Mouse (Mus musculus): ENCODE results near the gene Aldh6a1.

The Aldh6a1 gene

DNA sequence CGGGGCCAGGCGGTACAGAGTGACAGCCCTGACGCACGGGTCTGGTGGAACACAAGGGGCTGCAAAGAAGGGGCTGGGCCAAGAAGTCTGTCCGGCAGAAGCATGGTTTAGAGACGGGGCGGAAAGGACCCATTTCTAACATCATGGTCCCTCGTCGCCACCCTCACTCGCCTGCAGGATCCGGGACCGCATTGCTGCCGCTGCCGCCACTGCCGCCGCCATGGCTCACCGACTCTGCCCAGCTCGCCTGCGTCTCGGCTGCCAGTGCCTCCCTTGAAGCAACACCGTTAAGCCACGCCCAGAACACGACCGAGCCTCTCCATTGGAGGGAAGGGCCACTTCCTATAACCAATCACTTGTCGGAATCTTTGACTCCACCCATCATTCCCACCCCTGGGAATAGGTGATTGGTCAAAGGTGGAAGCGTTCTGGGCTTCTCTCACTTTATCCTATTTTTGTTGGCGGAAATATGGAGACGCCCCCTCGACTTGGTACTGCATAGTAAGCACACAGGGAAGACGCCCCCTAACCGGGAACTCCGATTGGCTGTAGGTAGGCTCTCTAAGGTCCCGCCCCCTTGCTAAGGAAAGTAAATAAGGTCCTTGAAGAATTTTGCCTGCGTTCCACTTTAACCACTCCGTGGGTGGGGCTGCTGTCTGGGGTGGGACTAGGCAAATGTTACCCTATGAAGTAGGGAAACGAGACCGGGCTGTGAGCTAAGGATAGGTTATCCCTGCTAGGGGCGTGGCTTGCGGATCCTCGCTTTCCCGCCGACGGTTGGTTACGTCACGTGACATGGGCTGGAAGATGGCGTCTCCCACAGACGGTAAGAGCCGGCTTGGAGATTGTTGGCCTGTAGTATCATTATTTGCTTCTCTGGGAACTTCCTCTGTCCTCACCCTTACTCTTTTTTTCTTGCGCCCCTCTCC is at the start of gene Aldh6a1, which contains the start of gene Lin52:
Gene Aldh6a1, minus strand, starts transcription at position 287 of the 929 bp plus-strand sequence.
Gene Lin52, plus strand, starts transcription at position 705 of the 929 bp plus-strand sequence.
- peak; percentile 99 for DNase-seq (ENCODE audit: low read depth)

DNA sequence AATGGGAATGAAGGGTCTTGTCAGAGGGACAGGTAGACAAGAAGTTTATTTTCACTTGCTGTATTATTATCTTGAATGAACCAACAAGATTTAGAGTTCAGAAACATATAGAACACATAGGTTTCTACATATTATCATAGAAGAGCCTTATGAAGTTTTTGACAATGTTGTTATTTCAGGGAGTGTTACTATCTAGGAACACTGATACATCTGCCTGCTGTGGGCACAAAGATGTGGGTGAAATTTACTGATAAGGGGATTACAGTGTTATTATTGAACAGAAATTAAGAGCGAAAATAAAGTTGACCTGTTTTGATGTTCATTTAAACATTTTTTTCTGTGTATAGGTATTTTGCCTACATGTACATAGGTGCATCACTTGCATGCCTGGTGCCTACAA is 46.0 kb upstream of the Aldh6a1 start:
- no peak for DNase-seq (ENCODE audit: low read depth)

DNA sequence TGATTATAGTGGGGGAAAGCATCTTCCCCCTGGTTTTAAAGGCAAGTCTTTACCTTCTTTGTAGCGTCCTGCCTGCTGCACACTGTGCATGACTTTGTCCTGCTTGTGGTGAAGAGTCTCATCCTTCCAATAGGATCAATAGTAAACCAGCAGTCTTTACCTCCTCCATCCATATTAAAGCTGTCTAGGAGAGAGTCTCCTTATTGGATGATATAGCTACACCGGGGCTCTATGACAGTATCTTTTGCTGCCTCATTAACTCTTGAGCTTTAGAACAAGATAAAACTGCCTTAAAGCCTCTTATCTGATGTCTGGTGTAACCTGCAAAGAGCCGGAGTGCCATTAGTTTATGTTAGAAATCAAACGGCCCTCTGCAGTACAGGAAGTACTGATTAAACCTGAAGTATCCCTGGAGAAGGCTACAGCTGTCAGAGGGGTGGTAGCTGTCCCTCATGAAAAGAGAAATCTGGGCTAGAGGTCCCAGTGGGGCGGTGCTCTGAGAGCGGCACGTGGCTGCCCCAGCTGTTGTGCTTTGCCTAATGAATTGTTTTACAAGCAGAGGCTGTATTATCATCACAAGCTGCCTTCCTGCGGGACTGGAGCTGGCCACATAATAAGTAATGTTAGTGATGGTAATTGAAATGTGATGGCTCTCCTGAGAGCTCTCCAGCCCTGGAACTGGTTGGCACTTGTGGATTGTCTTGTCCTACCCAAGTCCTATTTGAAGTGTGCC is 36.7 kb upstream of the Aldh6a1 start:
- no peak for DNase-seq (ENCODE audit: low read depth)

DNA sequence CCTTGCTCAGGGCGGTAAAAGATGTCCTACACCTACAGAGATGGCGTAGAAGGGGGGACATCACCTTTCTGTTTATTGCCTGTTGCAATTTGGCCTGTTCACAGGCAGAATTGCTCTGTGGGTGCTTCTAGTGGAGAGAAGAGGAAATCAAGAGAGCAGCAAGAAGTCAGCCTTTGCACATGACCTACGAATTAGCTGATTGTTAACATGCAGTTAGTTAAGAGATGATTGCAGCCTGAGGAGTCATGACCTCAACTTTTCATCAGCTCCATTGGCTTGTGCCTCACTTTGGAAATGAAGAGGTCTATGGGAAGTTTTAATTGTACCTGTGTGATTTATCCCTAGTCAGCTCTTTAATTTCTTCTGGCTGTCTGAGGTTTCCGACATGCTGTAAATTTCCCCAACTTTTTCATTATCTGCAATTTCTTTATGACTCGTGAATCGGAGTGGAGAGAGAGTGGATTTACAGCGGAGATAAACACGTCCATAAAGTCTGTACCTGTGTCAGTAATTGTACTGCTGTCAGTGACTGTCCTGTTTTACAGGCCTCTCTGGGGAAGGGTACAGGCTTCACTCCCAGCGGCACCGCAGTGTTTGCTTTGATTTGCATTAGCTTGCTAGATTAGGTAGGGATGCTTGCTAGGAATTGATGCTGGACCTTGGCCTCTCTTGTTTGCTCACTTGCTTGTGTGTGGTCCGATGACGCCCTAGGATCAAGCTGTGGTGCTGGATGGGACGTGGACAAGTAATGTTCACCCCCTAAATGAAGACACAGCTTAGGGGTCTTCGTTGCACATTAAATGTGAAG is 32.2 kb upstream of the Aldh6a1 start:
- no peak for DNase-seq (ENCODE audit: low read depth)

DNA sequence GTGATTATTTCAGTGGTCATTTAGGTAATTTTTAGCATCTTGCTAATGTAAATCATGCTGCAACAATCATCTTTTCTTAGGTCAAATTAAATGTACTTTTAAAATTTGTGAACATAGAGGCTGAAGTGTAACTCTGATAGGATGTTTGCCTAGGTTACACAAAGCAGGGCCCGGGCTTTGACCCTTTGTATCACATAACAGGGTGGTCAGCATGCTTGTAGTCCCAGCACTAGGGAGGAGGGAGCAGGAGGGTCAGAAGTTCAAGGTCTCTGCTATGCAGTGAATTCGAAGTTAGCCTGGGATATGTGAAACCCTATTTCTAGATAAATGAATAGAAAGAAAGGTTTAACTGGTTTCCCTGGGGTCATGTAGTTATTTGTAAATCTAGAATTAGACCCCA is 30.4 kb upstream of the Aldh6a1 start:
- no peak for DNase-seq (ENCODE audit: low read depth)

DNA sequence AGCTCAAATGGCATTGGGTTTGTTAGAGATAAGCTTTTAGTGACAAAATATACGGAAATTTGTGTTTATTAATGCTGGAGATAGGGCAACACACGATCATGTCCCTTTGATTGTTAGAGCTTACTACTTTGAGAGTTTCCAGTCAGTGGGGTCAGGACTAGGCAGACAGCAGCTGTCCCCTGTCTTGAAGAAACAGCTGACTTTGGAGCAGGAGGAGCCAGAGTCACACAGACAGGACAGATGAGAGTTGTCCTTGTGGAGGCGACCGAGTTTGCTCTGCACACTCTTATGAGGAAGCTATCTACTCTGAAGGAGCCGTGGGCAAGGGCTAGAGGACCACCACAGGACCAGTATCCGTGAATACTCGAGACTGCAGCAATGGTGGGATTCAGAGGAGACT is 28.1 kb upstream of the Aldh6a1 start:
- no peak for DNase-seq (ENCODE audit: low read depth)

DNA sequence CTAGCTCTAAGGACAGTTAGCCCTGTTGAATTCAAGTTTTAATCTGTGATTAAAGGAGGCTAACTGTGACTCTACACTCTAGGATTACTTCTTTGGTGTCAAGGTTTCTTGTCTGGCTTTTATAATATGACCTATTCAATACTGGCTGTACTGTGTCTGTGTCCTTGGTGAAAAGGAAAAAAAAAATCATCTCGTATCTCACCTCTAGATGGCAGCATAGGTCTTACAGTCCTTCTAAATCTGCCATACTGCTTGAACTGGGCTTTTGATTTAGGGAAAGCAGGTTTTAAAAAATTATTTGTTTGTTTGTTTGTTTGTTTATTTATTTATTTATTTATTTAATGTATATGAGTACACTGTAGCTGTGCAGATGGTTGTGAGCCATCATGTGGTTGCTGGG is 17.9 kb upstream of the Aldh6a1 start:
- peak; percentile 33 for DNase-seq (ENCODE audit: low read depth)

DNA sequence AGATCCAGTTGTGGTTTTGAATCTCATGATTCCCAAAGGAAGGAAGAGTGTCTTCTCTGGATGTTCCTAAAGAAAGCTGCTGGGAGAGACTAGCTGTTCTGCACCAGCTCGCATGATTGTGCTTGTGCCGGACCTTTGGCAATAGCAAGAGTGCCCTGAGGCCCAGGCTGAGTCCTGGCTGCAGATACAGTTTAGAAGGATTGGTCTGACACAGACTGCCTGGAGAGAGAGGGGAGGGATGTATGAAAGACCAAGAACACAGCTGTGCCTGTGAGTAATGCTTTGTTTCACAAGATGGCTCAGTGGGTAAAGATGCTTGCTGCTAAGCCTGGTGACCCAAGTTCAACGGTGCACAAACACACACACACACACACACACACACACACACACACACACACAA is 12.1 kb upstream of the Aldh6a1 start:
- DNase-seq (ENCODE audit: low read depth) = no peak

DNA sequence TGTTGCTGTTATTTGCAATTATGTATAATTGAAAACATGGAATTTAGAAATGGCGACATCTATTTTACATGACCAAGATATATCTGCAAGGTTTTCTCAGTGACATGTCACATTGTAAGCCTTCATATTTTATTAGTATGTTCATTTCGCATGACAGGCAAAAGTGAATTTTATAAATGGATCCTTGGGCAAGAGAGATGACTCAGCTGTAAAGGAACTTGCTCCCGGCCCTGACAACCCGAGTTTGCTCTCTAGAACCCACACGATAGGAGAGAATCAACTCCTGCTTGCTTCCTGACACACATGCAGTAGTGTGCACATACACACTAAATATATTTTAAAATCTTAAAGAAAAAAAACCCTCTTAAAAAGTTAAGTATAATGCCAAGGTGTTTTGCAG is 10.6 kb upstream of the Aldh6a1 start:
- DNase-seq (ENCODE audit: low read depth) = no peak

DNA sequence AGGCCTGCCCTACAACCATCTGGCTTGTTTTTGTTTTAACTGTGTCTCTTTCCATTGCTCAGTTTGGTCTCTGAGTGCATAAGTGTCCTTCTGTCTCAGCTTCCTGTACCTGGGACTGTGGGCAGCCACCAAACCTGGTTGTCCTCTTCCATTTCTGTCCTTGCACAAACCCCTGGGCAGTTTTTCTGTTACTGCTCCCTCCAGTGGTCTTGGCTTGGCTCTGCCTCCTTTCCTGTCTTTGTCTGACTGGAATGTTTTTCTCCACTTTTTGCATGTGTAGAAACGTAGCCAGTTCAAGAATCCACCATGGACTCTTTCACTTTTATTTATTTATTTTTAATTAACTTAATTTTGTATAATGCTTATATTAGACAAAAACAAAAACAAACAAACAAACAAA is 9.0 kb upstream of the Aldh6a1 start:
- DNase-seq (ENCODE audit: low read depth) = no peak

DNA sequence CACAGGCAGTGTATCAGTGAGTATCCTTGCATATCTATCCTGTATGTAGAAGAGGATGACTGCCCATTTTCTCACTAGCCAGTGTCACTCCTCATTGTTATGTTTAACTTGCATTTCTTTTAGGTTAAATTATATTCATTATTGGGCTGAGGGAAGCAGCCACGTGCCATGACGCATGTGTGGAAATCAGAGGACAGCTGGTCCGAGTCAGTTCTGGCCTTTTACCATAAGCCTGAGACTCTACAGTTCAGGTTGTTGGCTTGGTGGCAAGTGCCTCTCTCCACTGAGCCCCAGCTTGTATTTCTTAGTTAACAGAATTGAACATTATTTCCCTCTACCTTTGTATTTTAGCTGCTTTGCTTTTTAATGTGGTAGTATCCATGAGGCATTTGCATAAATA is 6.1 kb upstream of the Aldh6a1 start:
- DNase-seq (ENCODE audit: low read depth) = no peak

DNA sequence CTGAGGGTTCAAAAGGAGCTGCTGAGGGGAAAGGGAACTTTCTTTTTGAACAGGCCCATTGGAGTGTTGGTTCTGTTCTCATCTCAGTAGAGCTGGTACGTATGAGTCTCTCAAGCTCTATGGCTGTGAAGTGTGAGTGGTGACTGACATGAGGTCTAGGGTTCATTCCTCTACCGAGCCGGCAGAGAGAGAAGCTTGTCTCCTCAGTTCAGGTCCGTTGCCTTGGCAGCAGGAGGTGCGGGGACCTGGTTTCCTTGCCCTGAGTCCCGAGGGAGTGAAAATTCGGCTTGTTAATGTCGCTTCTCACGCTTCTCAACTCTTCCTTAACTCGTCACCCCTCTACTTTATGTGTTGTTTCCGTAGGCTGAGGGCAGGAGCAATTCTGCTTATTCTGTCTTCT is 997 bp upstream of the Aldh6a1 start:
- no peak for DNase-seq (ENCODE audit: low read depth)

DNA sequence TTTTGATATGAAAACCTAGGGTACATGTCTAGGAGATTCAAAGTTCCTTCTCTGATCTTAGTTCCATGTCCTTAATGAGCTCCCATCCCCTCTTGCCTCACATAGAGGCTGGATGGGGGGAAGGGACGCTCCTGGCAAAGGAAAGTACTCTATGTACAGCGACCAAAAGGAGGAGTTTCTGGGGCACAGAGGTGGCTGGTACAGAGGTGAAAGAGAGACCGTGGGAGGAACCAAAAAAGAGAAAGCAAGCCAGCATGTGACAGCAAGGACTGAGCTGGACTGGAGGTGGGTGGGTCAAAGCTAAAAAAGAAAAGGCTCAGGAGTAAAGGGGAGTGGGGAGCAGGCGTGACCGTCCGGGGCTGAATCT is 470 bp downstream of the Aldh6a1 start:
- peak; percentile 14 for DNase-seq (ENCODE audit: low read depth)

DNA sequence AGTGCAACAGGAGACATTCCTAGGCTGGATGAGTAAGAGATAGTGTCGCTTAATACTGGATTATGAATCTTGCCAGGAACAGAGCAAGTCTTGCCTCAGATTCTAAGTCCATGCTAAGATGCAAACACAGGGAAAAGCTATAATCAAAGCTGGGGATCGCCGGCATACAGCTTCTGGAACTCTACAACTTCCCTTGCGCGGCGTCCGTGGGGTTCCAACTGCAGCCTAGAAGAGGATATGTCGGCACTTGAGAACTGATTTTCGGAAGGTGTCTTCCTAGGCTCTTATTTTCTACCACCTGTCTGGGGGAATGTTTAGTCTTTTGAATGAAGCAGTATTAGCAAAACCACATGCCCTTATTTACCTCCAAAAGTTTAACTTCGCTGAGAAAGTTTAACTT is 917 bp downstream of the Aldh6a1 start:
- DNase-seq (ENCODE audit: low read depth) = no peak

DNA sequence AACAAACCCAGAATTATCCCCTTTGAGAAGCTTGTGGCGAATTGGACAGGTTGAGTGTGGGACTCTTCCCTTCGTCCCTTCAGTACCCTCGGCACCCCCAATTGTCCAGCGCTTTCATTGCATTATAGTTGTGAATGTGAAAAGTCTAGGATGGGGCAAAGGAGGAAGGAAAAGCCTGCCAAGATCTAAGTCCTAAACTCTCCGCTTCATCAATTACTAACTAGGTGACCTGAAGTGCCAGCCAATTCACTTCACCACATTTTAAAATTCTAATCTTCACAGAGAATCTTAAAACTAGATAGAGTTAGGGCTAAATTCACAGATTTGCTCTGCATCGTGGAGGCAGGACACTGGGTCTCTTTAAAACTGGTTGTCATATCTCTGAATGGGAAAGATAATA is 2.6 kb downstream of the Aldh6a1 start:
- no peak for DNase-seq (ENCODE audit: low read depth)

DNA sequence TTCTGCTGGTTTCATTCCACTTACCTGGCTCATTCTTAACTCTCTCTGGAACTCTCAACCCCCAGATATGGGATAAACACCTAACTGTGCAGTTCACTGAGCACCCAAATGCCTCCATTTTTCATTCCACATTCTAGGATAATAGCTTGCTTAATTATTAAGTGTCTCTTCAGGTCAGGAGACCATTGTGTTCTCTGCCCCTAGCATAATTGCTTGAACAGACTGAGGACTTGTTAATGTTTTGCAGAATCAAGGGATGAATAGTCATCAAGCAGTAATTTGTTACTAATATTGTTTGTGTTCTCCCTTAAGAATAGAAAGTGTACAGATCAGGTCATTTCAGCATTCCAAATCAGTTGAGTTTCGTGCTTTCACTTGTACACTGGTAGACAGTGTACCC is 3.4 kb downstream of the Aldh6a1 start:
- DNase-seq (ENCODE audit: low read depth) = no peak

DNA sequence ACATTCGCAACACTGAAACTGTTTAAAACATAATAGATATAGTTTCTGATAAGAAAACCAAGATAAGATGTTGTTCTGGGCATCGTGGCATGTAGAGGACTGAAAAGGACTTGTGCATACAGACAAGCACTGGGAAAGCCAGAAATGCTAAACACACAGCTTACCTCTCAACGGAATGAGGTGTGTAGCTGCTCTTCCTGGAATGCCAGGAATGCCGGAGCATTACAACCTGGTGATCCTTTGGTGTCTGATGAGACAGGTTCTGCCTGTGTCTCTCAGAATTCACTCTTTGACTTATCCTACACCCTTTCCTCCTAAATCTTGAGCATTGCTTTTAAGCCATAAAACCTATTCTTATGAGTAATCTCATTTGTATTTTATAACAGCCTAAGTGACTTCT is 8.3 kb downstream of the Aldh6a1 start:
- no peak for DNase-seq (ENCODE audit: low read depth)

DNA sequence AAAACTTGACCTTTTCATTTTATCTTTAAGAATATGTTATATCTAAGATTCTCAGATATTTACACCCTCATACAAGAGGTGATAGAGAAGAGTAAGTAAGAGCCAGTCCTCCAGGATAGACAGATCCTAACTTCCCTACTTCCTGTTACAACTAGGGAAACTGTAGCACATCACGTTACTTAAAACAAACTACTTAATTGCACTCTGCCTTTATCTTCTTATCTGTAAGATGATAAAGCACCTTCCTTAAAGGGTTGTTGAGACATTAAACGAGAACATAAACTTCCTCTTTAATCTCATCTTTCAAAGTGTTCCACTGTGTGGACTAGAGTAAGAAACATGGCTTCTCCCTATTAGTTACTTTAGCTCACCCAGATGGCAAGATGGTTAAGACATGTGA is 12.1 kb downstream of the Aldh6a1 start:
- DNase-seq (ENCODE audit: low read depth) = no peak

DNA sequence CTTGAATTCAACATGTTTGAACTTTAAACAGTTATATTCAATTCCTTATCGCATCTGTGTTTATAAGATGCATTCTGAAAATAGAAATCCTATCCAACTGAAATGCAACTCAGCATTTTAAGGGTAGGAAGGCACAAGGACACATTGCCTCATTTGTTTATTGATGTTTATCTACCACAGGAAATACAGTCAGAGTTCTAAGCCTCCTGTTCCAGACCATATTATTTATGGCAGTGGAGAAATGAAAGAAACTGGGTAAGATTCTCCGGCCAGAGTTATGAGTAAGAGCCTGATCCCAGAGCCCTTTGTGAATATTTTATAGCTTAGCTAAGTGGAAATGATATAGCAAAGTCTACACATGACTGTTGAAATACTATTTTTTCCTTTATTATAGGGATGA is 21.0 kb downstream of the Aldh6a1 start:
- no peak for DNase-seq (ENCODE audit: low read depth)

DNA sequence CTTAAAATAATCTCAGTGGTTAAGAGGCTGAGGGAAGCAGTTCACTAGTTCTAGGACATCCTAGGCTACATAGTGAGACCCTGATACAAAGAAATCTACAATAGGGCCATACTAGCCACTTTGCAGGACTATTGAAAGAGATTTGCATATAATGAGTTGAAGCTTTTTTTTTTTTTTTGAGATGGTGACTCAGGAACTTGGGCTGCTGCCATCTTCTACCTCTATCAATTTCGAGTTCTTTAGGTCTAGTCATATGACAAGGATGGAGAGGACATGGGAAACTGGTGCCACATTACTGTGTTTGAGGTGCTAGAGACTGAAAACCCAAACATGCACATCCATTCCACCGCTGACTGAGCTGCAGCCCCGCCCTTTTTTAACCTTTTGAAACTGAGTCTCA is 26.8 kb downstream of the Aldh6a1 start:
- DNase-seq (ENCODE audit: low read depth) = no peak

DNA sequence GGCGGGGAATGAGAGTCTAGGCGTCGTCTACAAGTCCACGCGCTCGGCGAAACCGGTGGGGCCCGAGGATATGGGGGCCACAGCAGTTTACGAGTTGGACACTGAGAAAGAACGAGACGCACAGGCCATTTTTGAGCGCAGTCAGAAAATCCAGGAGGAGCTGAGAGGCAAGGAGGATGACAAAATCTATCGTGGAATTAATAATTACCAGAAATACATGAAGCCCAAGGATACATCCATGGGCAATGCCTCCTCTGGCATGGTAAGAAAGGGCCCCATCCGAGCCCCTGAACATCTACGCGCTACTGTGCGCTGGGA is 33.2 kb downstream of the Aldh6a1 start:
- no peak for DNase-seq (ENCODE audit: low read depth)

DNA sequence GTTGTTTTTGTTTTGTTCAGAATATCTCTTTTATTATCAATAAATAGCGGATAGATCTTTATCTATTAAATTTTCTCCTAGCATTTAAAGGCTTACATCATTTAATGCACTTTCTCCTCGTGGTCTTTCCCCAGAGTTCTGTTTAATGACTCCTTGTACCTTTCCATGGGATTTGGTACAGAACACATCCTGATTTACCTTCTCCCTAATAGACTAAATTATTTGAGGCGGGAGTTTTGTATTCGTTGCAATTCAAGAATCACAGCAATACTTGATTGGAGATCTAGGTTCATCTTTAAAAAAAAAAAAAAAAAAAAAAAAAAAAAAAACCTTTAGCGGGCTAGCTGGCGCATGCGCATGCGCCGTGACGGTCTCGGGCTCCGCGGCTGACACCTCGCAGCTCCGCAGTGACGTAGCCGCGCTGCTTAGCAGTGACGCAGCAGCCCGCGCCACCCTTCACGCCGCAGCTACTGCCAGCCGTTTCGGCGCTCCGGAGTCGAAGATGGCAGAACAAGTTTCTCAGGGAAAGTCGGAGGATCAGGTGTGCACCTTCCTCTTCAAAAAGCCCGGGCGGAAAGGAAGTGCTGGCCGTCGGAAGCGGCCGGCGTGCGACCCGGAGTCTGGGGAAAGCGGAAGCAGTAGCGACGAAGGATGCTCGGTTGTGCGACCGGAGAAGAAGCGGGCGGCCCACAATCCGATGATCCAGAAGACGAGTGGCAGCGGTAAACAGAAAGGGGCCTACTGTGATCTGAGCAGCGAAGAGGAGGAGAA is 33.8 kb downstream of the Aldh6a1 start, which contains the start of gene Rnf113a2:
Gene Rnf113a2, plus strand, starts transcription at position 363 of the 771 bp plus-strand sequence.
- DNase-seq (ENCODE audit: low read depth) = peak; percentile 61
